Mouse (Mus musculus) G1E (cell line): ENCODE measurements at regions not wholly inside any gene's neighbourhood (a gene's known extent, or its start where the extent isn't known, plus 50 kb on each side); places are given as distances from the start of the nearest gene placed in this dataset.
A peak's percentile ranks its signal among the peaks of the same experiment; 100 is the strongest.

Experiments
- ATAC-seq: 2 replicates; pipeline ENCODE4 v1.8.0; 2016; ENCODE audit warnings: mild to moderate bottlenecking; ENCODE audit not compliant: insufficient number of reproducible peaks, poor library complexity, low FRiP score, severe bottlenecking; ENCODE audit errors: extremely low read depth
- DNase-seq: peaks from one replicate; pipeline ENCODE4 v3.0.0; 2012; ENCODE audit warnings: low spot score
- H3K27me3 ChIP-seq: 2 replicates; pipeline ENCODE4 v1.6.1; 2012; ENCODE audit warnings: mild to moderate bottlenecking, low read length, inconsistent platforms; ENCODE audit not compliant: insufficient read depth
- H3K36me3 ChIP-seq: replicated peaks from 2 replicates; pipeline ENCODE3; 2012; ENCODE audit warnings: mild to moderate bottlenecking, inconsistent platforms
- H3K4me1 ChIP-seq: 2 replicates; pipeline ENCODE4 v1.6.1; 2012; ENCODE audit warnings: low read depth, low read length, inconsistent platforms, mixed read lengths; ENCODE audit not compliant: insufficient read depth
- H3K4me3 ChIP-seq: 2 replicates; pipeline ENCODE4 v1.5.1; 2012; ENCODE audit warnings: low read depth, mild to moderate bottlenecking, inconsistent platforms, low read length, moderate library complexity, mixed read lengths
- H3K9me3 ChIP-seq: replicated peaks from 2 replicates; pipeline ENCODE4 v1.6.1; 2012; ENCODE audit warnings: inconsistent platforms
- CTCF ChIP-seq: IDR thresholded peaks from 2 replicates; pipeline ENCODE4 v1.5.1; 2012; ENCODE audit warnings: low read depth, low read length, inconsistent platforms, mixed read lengths
- GATA1 ChIP-seq: IDR thresholded peaks from 2 replicates; pipeline ENCODE4 v1.6.1; 2012; ENCODE audit warnings: borderline replicate concordance, low read length, inconsistent platforms, mixed read lengths
- GATA2 ChIP-seq: IDR thresholded peaks from 2 replicates; pipeline ENCODE4 v1.6.1; 2012; ENCODE audit warnings: low read depth, low read length, inconsistent platforms, borderline replicate concordance
- POLR2AphosphoS5 ChIP-seq: IDR thresholded peaks from 2 replicates; pipeline ENCODE4 v1.6.1; 2012; ENCODE audit warnings: low read depth, low read length, inconsistent platforms; ENCODE audit not compliant: insufficient replicate concordance
- TAL1 ChIP-seq: conservative IDR thresholded peaks from 2 replicates; pipeline ENCODE4 v1.6.1; 2012; ENCODE audit warnings: low read depth, low read length, inconsistent platforms, mixed read lengths

DNA sequence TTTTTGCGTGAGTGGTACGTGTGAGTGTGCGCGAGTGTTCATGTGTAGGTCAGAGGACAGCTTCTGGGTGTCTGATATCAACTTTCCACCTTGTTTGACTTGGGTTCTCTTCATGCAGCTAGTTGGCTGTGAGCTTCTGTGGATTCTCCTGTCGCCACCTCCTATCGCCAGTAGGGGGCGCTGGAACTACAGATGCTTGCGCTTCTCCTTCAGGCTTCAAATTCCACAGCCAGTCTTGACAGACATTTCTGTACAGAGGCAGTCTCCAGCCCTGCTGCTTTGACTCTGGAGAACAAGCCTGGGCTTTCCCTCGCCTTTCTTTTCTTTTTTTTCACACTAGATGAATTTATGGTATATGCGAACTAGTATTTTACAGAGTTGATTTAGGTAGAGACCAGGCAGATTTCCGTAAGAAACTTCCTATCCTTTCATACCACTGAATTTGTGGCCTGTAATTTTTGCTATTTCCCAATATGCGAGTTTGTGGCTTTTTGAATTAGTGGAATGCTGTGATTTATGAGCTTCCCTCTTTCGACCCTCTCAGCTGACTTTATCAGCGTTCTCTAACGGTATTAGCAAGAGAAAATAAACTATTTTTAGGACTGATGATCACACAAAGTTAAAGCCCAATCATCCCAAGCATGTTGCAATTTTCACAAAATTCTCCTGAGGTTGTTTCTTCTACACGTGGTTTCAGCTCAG, 104.5 kb upstream of the Phactr1 start:
- Histone ChIP-seq H3K36me3 (no peaks in the 10 kb centered on the region), H3K9me3 (peaks cover 4% of the 10 kb centered on the region; the same call in 1 of the 2 replicates), H3K4me1 (no peaks in the 10 kb centered on the region), H3K27me3 (no peaks in the 10 kb centered on the region), H3K4me3 (no peak overlapping the region)
- DNase-seq (no peak), ATAC-seq (no peak)
- TF ChIP-seq GATA1 (no peak), TAL1 (no peak), CTCF (peak; percentile 38), POLR2AphosphoS5 (no peak), GATA2 (no peak)

- Histone ChIP-seq H3K4me1 (no peaks in the 10 kb centered on the region), H3K9me3 (peaks cover 6% of the 10 kb centered on the region), H3K4me3 (no peak overlapping the region), H3K36me3 (no peaks in the 10 kb centered on the region), H3K27me3 (no peaks in the 10 kb centered on the region)
- ATAC-seq (no peak), DNase-seq (no peak)
- TF ChIP-seq GATA2: no peak
- no peak for TF ChIP-seq TAL1
- TF ChIP-seq POLR2AphosphoS5: no peak
- TF ChIP-seq GATA1: no peak
- TF ChIP-seq CTCF: no peak
Observed at GRCm38 (mm10) chr13:42579471-42579870, 101.0 kb upstream of the Phactr1 start.

GRCm38 (mm10) chr13:42589136-42589535, 91.3 kb upstream of the Phactr1 start:
- no peak for TF ChIP-seq CTCF
- TF ChIP-seq POLR2AphosphoS5: no peak
- no peak for TF ChIP-seq GATA2
- TF ChIP-seq TAL1: no peak
- Histone ChIP-seq H3K4me3 (no peak overlapping the region), H3K36me3 (no peaks in the 10 kb centered on the region), H3K27me3 (no peaks in the 10 kb centered on the region), H3K9me3 (peaks cover 6% of the 10 kb centered on the region; the same call in 1 of the 2 replicates), H3K4me1 (no peaks in the 10 kb centered on the region)
- ATAC-seq (no peak), DNase-seq (no peak)

GRCm38 (mm10) chr13:42589607-42590006, 90.8 kb upstream of the Phactr1 start:
- Histone ChIP-seq H3K9me3 (peaks cover 6% of the 10 kb centered on the region; the same call in 1 of the 2 replicates), H3K4me3 (no peak overlapping the region), H3K27me3 (no peaks in the 10 kb centered on the region), H3K36me3 (no peaks in the 10 kb centered on the region), H3K4me1 (no peaks in the 10 kb centered on the region)
- ATAC-seq: no peak
- TF ChIP-seq POLR2AphosphoS5 (no peak), GATA2 (no peak), GATA1 (no peak), TAL1 (no peak)
- DNase-seq: no peak

- TF ChIP-seq CTCF: no peak
- TF ChIP-seq GATA1: no peak
- no peak for TF ChIP-seq TAL1
- no peak for TF ChIP-seq GATA2
- TF ChIP-seq POLR2AphosphoS5: no peak
- DNase-seq (no peak), ATAC-seq (no peak)
- Histone ChIP-seq H3K4me3 (no peak overlapping the region), H3K36me3 (no peaks in the 10 kb centered on the region), H3K27me3 (no peaks in the 10 kb centered on the region), H3K9me3 (peaks cover 6% of the 10 kb centered on the region; the same call in 1 of the 2 replicates), H3K4me1 (no peaks in the 10 kb centered on the region)
Observed at GRCm38 (mm10) chr13:42590415-42590814, 90.0 kb upstream of the Phactr1 start.

GRCm38 (mm10) chr13:42592945-42593344, 87.5 kb upstream of the Phactr1 start:
- no peaks in the 10 kb centered on the region for H3K4me1 ChIP-seq
- no peaks in the 10 kb centered on the region for H3K36me3 ChIP-seq
- TF ChIP-seq POLR2AphosphoS5 (no peak), CTCF (no peak), TAL1 (no peak), GATA2 (no peak), GATA1 (no peak)
- DNase-seq (no peak), ATAC-seq (no peak)
- peaks cover 7% of the 10 kb centered on the region; the same call in 1 of the 2 replicates for H3K9me3 ChIP-seq
- no peak overlapping the region for H3K4me3 ChIP-seq
- no peaks in the 10 kb centered on the region for H3K27me3 ChIP-seq
